Mouse (Mus musculus) lung, adult 2 months (tissue): ENCODE measurements around the gene Ephb4. TPM values are rescaled to one million over a fixed set of nuclear protein-coding genes. Genes with fewer than 3 reads are reported as not detected.
A peak's percentile ranks its signal among the peaks of the same experiment; 100 is the strongest.

Experiments used
- DNase-seq: peaks from one replicate; pipeline ENCODE4 v3.0.0; 2022
- H3K4me1 ChIP-seq: fragments of 200-500 bp; 2 replicates; pipeline ENCODE4 v1.6.1; 2011; ENCODE audit warnings: low read length; ENCODE audit not compliant: control insufficient read depth, insufficient read depth
- H3K4me3 ChIP-seq: fragments of 200-500 bp; replicated peaks from 2 replicates; pipeline ENCODE3; 2011; ENCODE audit warnings: low read depth, mild to moderate bottlenecking, control low read depth, low read length; ENCODE audit errors: extremely low read depth
- CTCF ChIP-seq: fragments of 200-500 bp; IDR thresholded peaks from 2 replicates; pipeline ENCODE4 v1.5.1; 2011; ENCODE audit warnings: mild to moderate bottlenecking, low read length, control low read depth; ENCODE audit not compliant: insufficient read depth
- POLR2A ChIP-seq: fragments of 200-500 bp; IDR thresholded peaks from 2 replicates; pipeline ENCODE4 v1.6.1; 2011; ENCODE audit warnings: low read depth, mild to moderate bottlenecking, control low read depth, low read length, borderline replicate concordance; ENCODE audit errors: extremely low read depth
- WGBS: fragments of 180-500 bp; shearing (Covaris S2); methylation state at CpG from one replicate; pipeline ENCODE4 v1.1.7; 2018; 5-methylcytosine and 5-hydroxymethylcytosine counted together
- polyA plus RNA-seq: library from polyadenylated mRNA; depleted of rRNA; stranded (reverse); fragments of >200 nt; gene quantifications from 2 replicates; pipeline ENCODE4 v1.2.3, GENCODE M21; 2012

The Ephb4 gene
- polyA plus RNA-seq, 1 experiment, result 105 TPM

GRCm38 (mm10) chr5:137334317-137334716, 15.6 kb upstream of the Ephb4 start:
- Histone ChIP-seq H3K4me3 (no peak overlapping the region), H3K4me1 (no peaks in the 10 kb centered on the region)
- TF ChIP-seq CTCF (no peak), POLR2A (no peak)
- WGBS, result 34% methylated on average over 10 of the region's 10 CpGs
- DNase-seq, result no peak

- TF ChIP-seq CTCF (no peak), POLR2A (no peak)
- DNase-seq, result no peak
- 80% methylated on average over 6 of the region's 6 CpGs for WGBS
- Histone ChIP-seq H3K4me3 (no peak overlapping the region), H3K4me1 (peaks cover 5% of the 10 kb centered on the region; the same call in 1 of the 2 replicates)
Observed at GRCm38 (mm10) chr5:137335066-137335465, 14.8 kb upstream of the Ephb4 start.

GRCm38 (mm10) chr5:137337190-137337589, 12.7 kb upstream of the Ephb4 start:
- peaks cover 5% of the 10 kb centered on the region for H3K4me1 ChIP-seq

GRCm38 (mm10) chr5:137338256-137338655, 11.7 kb upstream of the Ephb4 start:
- TF ChIP-seq POLR2A, result peak; percentile 77; the same call in 1 of the 2 replicates
- no peak for TF ChIP-seq CTCF
- DNase-seq, result peak; percentile 83
- Histone ChIP-seq H3K4me1 (peaks cover 5% of the 10 kb centered on the region), H3K4me3 (peak overlapping the region; percentile 78)
- WGBS, result under 1% methylated on average over 19 of the region's 19 CpGs

More at GRCm38 (mm10) chr5:137337190-137337589, 12.7 kb upstream of the Ephb4 start:
- H3K4me3 ChIP-seq, result no peak overlapping the region
- TF ChIP-seq CTCF, result no peak
- TF ChIP-seq POLR2A, result no peak
- WGBS, result 49% methylated on average over 8 of the region's 8 CpGs
- no peak for DNase-seq

GRCm38 (mm10) chr5:137338663-137339289, 11.1 kb upstream of the Ephb4 start:
- under 1% methylated on average over 11 of the region's 11 CpGs for WGBS
- no peak for TF ChIP-seq CTCF
- peak; percentile 17; the same call in 1 of the 2 replicates for TF ChIP-seq POLR2A
- Histone ChIP-seq H3K4me1 (peaks cover 5% of the 10 kb centered on the region), H3K4me3 (peak overlapping the region; percentile 78)
- no peak for DNase-seq

- TF ChIP-seq CTCF (no peak), POLR2A (0 out of 2 replicates have a peak, but pooled peaks have one; percentile 23)
- peak; percentile 46 for DNase-seq
- Histone ChIP-seq H3K4me3 (peak overlapping the region; percentile 60), H3K4me1 (peaks cover 5% of the 10 kb centered on the region)
- WGBS, result 17% methylated on average over 22 of the region's 22 CpGs
Observed at GRCm38 (mm10) chr5:137339290-137339979, 10.5 kb upstream of the Ephb4 start.

- TF ChIP-seq POLR2A (no peak), CTCF (no peak)
- no peak overlapping the region for H3K4me3 ChIP-seq
- peaks cover 5% of the 10 kb centered on the region for H3K4me1 ChIP-seq
- no peak for DNase-seq
- WGBS, result 67% methylated on average over 6 of the region's 6 CpGs
Observed at GRCm38 (mm10) chr5:137340222-137340621, 9.7 kb upstream of the Ephb4 start.

GRCm38 (mm10) chr5:137342407-137343012, 7.4 kb upstream of the Ephb4 start:
- TF ChIP-seq POLR2A (no peak), CTCF (no peak)
- WGBS, result 36% methylated on average over 7 of the region's 7 CpGs
- no peak for DNase-seq
- H3K4me3 ChIP-seq, result no peak overlapping the region
- peaks cover 7% of the 10 kb centered on the region for H3K4me1 ChIP-seq

- no peak for DNase-seq
- Histone ChIP-seq H3K4me1 (peaks cover 10% of the 10 kb centered on the region), H3K4me3 (no peak overlapping the region)
- TF ChIP-seq CTCF, result no peak
- TF ChIP-seq POLR2A, result no peak
- WGBS, result 90% methylated on average over 5 of the region's 5 CpGs
Observed at GRCm38 (mm10) chr5:137343412-137343811, 6.5 kb upstream of the Ephb4 start.

- TF ChIP-seq POLR2A (no peak), CTCF (no peak)
- no peak for DNase-seq
- Histone ChIP-seq H3K4me1 (peaks cover 11% of the 10 kb centered on the region), H3K4me3 (no peak overlapping the region)
Observed at GRCm38 (mm10) chr5:137343869-137344268, 6.0 kb upstream of the Ephb4 start.
